Mouse (Mus musculus) left cerebral cortex, adult 9 months (tissue): ENCODE results near the gene Islr.

Source experiments
- DNase-seq, 2 experiments: peaks; one replicate each; pipeline ENCODE4 v3.0.0; 2022; ENCODE audit warnings: low spot score in 2 of 2

Gene Islr

DNA sequence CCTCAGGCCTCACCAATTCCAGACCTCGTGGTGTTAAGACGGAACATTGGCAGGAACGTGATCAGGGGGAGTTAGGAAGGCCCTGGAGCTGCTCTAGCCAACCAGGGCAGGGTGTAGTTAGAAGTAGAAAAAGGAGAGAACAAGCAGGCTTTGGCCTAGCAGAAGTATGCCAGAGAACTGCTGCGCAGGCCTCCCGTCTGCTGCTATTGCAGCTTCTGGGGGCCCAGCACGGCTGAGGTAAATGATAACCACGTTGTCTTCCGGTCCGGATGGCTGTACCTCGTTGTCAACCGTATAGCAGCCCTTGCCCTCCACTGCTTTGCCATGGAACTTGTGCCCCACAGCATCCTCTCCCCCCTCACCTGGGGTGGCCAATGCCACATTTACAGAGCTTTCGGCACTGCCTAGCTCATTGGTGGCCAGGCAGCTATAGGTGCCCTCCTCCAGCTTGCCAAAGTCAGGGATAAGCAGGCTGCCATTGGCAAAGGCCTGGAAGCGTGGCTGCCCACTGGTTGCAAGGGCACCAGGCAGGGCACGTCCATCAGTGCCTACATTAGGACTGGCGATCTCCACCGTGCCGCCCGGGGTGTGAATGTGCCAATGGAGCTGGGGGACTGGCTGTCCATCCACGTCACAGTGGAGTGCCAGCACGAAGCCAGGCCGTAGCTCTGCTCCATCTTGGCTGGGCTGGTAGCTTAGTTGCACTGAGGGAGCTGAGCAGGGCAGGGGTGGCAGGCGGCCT is 47.1 kb downstream of the Islr start:
- DNase-seq = no peak

DNA sequence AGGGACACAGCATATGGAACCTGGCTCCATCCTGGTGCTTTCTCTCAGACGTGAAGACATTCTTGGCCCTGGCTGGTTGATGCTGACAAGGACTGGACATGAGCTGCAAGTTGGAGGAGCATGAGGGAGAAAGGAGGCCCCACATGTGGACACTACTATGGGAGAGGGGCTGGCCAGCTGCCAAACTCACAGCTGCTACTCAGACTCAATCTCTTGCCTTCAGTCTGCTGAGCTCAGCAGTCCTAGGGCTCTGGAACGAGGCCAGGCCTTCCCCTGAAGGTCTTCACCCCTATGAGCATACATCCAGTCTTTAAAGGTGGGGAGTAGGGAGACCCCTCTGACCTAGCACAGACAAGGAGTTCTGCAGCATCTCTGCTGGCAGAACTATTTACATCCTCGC is 48.7 kb downstream of the Islr start:
- peak in 1 of 2 experiments; percentile 22 for DNase-seq

DNA sequence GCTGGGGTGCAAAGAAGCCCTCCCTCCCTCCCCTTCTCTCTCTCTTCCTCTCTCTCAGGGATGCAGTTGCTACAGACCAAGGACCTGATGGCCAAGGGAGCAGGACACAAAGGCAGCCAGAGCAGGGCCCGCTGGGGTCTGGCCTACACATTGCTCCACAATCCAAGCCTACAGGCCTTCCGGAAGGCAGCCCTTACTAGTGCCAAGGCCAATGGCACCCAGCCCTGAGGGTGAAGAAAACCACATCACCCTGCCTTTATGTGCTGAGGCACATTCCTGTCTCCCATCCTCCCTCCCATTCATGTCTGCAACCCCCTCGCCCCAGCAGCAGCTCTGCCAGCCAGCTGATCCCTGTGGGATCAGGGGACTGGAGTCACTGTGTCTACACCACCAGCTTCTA is 51.0 kb downstream of the Islr start:
- no peak for DNase-seq

DNA sequence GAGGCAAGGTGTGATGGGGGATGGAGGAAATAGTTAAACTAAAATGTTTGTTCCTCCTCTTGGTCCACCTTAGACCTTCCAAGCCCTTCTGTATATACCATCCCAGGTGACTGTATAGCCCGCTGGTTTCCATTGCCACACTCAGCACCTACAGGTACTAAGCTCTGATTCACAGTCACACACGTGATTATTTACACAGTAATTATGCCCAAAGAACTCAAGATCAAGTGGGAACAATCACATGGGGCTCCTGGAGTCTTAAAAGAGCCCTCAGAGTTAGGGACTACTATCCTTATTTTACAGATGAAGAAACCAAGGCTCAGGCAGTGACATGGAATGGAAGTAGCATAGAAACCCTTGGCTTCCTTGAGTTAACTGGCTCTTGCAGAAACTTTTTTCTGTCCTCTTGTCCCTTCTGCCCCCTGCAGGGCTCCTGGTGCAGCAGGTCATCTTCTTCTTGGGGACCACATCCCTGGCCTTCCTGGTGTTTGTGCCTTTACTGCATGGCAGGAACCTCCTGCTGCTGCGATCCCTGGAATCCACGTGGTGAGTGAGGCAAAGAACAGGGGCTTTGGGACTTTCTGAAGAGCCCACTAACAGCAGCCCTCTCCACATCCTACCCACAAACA is 53.3 kb downstream of the Islr start:
- DNase-seq = no peak

DNA sequence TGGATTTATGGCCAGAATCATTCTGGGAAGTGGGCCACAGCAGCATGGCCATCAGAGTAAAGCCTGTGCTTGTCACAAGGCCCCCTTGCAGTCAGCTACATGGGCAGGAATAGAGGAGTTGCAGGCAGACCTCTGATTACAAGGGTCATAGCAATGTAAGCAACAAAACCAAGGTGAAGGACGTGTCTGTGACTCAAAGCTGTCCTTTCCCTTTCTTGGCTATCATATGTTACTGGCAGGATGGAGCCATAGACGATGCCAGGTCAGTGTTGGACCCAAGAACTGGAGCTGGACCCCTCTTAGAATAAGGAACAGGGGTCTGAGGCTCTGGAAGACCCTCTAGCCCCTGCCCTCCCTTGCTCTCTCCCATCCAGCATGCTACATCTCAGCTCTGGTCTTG is 55.3 kb downstream of the Islr start:
- DNase-seq = no peak

DNA sequence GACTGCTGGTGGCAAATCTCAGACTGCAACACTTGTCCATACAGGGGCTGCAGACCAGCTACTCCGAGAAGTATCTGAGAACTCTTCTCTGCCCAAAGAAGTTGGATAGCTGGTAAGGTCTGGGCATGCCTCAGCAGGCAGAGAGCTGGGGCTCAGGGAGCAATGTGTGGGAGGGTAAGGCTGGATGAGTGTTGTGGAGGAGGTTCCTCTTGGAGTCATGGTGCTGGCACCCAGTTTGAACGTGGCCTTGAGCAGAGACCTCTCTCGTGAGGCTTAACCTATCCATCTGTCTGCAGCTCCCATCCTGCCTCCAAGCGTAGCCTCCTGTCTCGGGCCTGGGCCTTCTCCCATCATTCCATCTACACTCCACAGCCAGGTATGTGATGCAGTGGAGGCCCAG is 58.7 kb downstream of the Islr start:
- no peak for DNase-seq

DNA sequence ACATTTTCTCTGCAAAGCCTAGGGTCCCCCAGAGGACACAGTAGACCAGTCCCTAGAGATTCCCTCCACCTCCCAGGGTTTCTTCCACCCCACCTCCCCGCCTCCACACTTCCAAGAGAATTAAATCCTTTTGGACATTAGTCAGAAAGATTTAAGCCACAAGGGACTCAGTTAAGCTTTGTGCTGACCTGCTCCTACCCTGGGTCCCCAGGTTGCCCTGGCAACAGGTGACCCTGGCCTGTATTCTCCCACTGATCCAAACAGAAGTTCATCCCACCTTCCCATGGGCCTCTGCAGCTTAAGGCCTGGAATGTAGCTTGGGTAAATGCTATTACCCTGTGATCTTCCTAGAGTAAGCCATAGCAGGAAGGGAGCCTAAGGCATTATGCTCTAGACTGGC is 59.4 kb downstream of the Islr start:
- DNase-seq = no peak

DNA sequence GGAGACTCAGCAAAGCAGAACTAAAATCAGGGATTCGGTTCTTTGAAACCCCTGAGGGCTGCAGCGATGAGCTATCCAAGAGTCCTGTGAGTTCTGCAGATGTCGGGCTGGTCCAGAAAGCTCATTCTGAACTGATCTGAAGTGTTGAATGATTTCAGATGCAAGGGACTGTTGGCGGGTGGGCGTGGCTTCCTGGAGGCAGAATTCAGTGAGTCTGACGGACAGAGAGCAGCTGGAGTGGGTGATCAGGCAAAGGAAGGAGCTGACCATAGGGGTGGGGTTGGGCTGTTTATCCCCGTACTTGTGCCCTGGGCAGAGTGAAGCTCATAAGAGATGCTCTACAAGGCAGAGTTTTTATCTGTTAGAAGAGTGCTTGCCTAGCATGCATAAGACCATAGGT is 60.7 kb downstream of the Islr start:
- no peak for DNase-seq

DNA sequence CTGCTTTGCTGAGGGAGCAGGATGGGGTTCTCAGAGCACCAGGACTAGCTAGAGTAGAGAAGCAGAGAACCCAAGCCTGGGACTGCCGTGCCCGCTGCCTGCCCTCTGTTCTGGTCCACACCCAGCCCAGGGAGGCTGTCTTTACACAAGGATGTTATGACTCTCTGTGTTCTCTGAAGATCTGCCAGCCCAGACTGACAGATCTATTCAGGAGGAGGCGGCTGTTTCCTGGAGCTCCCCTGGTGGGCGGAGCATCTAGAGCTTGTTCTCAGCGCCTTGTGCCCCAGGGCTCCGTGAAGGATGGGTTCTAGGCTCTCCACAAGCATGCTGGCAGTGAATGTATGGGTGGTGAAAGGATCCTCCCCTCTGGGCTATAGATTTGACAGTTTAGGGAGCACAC is 64.2 kb downstream of the Islr start:
- peak in 1 of 2 experiments; percentile 24 for DNase-seq

DNA sequence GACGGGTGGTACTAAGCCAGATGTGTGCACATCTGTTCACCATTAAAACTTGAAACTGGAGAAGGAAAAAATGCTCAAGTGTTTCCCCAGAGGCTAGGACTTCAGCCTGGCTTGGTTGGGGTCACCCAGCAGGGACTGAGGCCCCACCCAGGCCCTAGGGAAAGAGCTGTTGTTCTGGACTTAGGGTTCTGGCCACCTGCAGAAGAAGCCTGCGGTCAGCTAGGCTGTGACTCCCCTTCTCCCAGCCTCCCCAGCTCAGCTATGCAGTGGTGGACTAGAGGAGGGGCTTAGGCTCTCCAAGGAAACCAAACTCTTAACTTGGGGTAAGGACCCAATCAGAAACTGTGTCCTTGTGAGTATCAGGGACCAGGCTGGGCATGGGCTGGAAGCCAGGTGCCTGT is 68.2 kb downstream of the Islr start:
- DNase-seq = no peak

DNA sequence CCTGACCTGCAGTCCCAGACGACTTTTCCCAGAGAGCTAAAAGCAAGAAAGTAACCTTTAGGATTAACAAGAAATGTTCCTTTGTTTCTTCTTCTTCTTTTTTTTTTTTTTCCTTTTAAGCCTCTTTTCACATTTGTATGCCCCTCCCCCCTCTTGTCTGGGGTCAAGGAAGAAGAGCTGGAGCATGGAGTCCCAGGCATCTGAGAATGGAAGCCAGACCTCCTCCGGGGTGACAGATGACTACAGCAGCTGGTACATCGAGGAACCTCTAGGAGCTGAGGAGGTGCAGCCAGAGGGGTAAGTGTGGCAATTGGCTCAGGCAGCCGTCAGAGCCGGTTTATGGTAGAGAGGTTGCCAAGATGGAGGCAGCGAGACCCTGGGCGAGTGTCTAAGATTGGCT is 69.2 kb downstream of the Islr start:
- DNase-seq = no peak

DNA sequence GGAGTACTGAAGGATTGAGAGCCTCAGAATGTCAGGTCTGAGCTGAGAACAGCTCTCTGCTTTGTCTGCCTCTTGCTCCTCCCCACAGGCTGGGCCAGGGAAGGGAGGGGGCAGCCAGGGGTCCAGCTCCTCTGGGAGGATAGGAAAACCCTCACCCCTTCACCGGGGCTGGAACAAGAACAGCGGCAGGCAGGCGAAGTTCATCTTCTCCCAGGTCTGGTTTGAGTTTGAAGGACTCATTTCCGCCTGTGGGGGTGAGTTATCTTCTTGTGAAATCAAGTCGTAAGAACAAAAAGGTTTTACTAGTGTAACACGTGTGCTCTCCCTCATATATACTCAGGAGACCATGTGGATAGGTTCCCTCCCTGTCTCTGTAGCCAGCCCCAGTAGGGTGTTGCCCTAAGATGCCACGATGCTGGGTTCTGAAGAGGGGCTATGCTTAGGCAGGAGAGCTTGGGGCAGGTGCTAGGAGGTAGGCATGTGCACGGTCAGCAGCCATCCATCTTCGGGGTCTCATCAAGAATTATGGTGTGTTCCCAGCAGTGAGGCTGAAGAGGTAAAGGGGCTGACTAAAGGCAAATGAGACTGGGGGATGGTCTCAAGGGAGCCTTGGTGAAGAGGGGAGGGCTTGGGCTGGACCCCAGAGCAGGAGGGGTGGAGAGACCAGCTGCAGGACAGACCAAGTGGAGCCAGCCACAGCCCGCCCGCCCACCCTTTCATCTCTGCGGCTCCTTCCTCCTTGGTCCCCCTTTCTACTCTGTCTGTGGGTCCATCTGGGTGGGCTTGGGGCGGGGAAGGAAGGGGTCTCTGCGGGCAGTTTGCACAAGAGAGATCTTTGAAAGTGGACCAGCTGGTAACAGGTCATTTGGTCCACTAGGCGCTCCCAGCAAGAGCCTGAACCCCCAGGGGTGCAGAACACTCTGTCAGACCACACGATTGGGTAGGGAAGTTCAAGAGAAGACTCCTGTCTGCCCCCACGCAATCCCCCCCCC is 69.9 kb downstream of the Islr start:
- DNase-seq = no peak

DNA sequence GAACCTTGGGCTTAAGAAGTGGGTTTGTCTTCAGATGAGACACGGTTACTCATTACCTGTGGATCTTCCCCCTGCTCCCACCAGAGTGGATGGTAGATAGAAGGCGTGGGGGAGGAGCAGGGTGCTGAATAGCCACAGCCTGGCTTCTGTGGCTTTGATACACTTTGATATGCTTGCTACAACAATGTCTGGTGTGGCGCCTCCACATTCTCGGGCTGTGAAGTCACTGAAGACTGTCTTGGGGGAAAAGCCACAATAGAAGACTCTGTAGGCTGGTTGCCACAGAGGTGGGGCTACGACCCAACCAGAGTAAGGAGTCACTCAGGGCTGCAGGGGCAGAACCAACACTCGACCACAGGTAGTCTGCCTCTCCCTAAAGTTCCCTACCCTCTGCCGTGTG is 72.4 kb downstream of the Islr start:
- DNase-seq = no peak

DNA sequence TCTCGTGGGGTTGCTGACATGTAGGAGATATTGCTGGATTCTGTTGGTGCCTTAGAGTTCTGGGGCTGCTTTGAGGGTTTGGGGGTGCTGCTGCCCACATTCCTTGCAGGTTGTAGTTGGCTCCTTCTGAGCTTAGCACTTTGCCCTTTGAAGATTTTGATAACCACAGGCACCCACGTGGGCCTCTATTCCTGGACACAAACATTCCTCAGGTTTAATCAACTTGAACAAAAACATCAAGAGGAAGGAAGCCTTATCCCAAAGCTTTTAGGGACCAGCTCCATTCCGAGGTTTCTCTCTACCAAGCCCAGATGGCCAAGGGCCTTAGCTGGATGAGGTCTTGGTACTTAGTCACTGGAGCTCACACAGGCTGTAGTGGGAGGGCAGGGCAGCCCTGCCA is 73.2 kb downstream of the Islr start:
- no peak for DNase-seq

DNA sequence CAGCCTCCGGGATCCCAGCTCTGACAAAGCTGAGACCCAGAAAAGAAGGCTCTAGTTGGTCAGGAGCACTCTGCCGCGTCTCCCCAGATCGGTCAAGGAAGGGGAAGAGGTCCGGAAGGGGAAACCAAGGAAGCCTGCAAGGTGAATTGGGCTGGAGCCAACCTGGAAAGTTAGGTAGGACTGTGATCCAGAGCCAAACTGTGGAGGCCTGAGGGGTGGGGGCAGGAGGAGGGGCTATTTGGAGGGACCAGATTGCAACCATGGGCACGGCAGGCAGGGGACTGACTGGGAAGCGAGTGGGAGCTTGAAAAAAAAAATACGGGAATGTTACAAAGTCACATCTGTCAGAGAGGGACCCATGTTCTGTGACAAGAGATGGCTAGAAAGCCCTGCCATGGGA is 74.6 kb downstream of the Islr start:
- DNase-seq = no peak

DNA sequence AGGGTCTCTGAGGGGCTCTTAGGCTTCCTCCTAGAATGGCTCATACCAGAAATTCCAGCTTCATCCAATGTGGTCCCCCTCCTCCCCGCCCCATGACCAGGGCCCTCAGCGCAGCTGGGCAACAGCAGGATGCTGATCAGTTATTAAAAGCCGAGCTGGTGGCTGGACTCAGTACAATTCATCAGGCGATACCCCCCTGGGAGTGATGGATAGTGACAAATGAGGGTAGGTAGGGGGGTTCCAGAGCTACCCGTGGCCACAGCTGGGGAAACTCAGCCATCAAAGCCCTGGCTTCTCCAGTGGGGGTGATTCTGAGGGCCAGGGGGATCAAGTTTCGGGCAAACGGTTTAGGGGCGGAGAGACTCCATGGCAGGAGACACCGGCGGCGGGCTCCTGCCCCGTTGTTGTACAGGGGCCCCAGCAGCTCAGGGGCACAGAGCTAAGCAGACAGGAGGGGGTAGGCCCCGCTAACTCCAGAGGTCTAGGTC is 75.1 kb downstream of the Islr start:
- DNase-seq = no peak

DNA sequence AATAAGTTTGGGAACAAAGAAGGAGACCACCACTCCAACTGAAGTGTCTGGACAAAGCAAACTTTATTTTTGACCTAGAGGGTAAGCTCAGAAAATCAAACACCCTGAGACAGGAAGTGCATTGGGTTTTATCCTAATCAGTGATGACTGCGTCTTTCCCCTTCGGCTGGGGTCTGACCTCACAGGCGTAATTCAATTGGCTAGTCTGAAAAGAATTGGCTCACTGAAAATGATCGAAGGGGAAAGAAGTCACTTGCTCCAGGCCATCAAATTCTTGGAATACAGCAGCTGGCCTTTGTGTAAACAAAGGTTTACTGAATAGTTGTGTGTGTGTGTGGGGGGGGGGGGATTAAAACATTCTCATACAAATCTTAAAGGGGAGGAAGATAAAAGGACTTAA is 78.3 kb downstream of the Islr start:
- no peak for DNase-seq

DNA sequence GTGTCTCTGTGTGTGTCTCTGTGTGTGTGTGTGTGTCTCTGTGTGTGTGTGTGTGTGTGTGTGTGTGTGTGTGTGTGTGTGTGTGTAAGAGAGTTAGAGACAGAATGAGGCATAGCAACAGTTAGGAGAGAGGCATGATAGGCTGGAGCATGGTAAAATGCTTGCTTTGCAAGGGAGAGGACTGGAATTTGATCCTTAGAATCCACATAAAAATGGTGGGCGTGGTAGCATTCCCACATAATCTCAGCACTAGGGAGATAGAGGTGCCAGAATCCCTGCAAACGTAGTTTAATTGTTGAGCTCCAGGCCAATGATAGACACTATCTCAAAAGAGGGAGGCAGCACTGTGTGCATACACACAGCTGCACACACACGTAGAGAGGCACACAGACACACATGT is 79.0 kb downstream of the Islr start:
- DNase-seq = no peak

DNA sequence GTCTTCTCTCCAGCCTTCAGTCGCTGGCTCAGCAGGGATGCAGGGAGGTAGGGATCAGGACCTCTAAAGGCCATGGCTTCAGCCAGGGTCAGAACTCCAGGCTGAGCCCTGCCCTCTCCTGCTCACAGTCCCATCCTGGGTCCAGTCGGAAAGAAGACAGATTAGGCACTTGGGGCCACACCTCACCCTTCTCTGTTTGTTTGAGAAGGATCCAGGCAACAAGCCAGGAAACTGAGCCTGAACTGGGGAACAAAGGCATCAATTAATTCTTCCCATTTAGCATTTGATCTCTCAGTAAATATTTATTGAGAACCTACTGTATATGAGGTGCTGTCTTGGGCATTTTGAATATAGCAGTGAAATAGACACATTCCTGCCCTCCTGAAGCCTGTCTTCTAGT is 85.4 kb downstream of the Islr start, which contains the start of gene Ccdc33:
Ccdc33 (minus strand) TSS at position 153 of the 400 bp plus-strand sequence.
- no peak for DNase-seq

DNA sequence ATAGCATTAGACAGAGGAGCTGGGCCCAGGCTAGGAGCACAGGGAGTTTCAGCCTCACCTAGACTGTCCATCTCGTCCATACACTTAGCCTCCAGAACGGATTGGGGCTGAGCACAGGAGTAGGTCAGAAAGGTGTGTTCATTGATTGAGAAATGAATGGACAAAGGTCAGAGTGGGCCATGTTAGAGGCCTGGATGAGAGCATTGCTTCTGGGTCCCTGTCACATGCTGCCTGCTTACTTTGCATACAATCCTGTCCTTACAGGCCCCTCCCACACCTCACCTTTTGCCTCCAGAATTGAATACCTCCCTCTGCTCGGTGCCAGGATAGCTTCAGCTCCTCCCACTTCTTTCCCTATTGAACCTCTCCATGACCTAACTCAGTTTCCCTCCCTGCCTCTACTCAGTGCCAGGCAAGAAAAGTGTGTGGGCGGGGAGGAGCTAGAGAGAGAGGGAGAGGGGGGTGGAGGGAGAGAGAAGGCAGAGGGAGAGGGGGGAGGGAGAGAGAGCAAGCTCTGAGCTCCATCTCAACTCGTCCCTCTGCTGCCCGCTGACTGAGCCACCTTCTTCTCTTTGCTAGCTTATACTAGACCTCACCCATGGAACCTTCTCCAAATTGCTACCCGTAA is 88.0 kb downstream of the Islr start:
- no peak for DNase-seq

DNA sequence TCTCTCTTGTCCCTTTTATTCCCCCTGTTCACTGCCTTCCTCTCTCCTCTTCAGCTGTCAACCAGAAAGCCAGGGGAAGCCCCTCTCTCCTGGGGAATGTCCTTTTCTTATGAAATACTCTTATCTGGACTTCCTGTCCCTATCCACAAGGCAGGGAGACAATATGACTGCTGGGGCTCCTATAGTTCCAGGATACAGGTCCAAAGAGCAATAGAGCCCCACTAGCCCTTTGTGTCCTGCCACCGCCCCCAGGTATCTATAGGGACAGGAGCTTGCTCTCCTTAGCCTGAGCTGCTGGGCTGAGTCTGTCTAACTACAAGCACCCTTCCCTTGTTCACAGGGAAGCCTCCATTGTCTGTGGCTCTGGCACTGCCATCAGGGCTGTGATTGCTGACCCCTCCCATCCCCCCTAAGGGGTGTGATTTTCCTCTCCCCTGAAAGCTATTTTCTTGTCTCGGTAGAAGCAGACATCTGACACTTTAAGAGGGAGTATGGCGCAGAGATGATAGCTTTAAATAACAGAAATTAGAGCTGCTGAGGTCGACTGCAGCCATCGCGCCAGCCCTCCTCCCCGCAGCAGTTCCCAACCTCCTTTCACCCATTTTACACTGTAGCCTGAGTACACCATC is 88.7 kb downstream of the Islr start:
- no peak for DNase-seq
